Mouse (Mus musculus) cortical plate, adult 2 months (tissue): ENCODE results near the gene Olfr938.

ENCODE experiments used
- CTCF ChIP-seq: fragments of 200-500 bp; IDR thresholded peaks from 2 replicates; pipeline ENCODE4 v1.5.1; 2011; ENCODE audit warnings: mild to moderate bottlenecking, control low read depth, low read length; ENCODE audit not compliant: insufficient read depth; ENCODE audit errors: extremely low read depth
- POLR2A ChIP-seq: fragments of 200-500 bp; IDR thresholded peaks from 2 replicates; pipeline ENCODE4 v1.6.1; 2011; ENCODE audit warnings: mild to moderate bottlenecking, low read length, control low read depth; ENCODE audit not compliant: insufficient read depth; ENCODE audit errors: extremely low read depth

DNA sequence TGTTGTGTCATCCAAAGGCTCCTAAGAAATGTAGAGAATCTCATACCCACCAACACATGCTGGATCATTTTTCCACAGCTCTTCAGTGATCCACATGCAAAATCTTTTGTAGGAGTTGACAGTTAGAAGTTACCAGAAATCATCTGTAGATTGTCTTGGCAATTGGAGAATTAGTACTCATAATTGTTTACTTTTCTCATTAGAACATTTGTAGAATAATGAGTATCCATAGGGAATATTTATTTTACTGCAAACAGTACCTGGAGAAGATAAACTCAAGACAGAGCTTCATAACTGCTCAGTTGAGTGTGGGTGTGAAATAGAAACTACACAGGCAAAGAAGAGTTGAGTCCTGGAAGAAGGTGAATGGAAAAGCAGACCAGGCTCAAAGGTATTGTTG, 49.1 kb upstream of the Olfr938 start, which contains the start of gene Olfr27:
- TF ChIP-seq POLR2A (no peak), CTCF (no peak)
